Mouse (Mus musculus) kidney, adult 2 months (tissue): Measurements from ENCODE around the gene Prickle2.

Experiments used
- CTCF ChIP-seq: fragments of 200-500 bp; conservative IDR thresholded peaks from 2 replicates; pipeline ENCODE4 v1.5.1; 2011; ENCODE audit warnings: low read depth, mild to moderate bottlenecking, control low read depth, low read length, moderate library complexity, mixed read lengths; ENCODE audit not compliant: insufficient read depth, insufficient read length
- POLR2A ChIP-seq: fragments of 200-500 bp; IDR thresholded peaks from one replicate; pipeline ENCODE4 v1.6.1; 2011; ENCODE audit warnings: low read depth, low read length, control low read depth

GRCm38 (mm10) chr6:92388681-92389080 lies 317.3 kb downstream of the Prickle2 start:
- no peak for TF ChIP-seq POLR2A
- TF ChIP-seq CTCF, result no peak
